Comparison of ENCODE assay signal across 22 mouse cellular contexts in the genomic region with DNA sequence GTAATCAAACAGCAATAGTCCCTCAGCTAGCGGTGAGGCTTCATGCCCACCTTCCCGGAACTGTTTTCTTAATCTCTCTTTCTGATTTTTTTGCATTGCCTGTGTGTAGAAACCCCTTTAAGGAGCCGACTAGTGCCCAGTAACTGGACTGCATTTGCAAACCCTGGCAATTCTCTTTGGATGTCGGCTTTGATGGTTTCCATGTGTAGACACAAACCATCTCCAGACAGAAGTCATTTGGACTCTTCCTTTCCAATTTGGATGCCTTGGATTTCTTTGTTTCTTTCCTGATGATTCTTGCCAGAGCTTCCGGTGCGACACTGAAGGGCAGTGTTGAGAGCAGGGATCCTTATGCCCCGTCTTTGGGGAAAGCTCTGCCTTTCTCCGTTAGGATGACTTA.
A peak's percentile ranks its signal among the peaks of the same experiment; 100 is the strongest.
DNase-seq lines count a peak whose midpoint lies in the region; ATAC-seq and TF ChIP-seq lines count a peak whose summit lies in the region.
"Had no signal": no experiment of that assay in that cellular context is flagged by ENCODE, and none has a peak within 500 bp of the region (broad histone marks: within the 10 kb centered on the region; RNA-seq: fewer than 3 reads in every experiment).

No protein-coding gene starts in this region.

- no peaks in the 10 kb centered on the region for H3K9me3 ChIP-seq in lung, embryonic 14.5 days (ENCODE audit: low read depth, low read length)
- H3K9me3 ChIP-seq in embryonic facial prominence, embryonic 11.5 days (replicated peaks; ENCODE audit: control insufficient read depth, low read length): no peaks in the 10 kb centered on the region
- H3K9me3 ChIP-seq in stomach, postnatal 0 days (ENCODE audit: control insufficient read depth, low read length): no peaks in the 10 kb centered on the region
- H3K9me3 ChIP-seq: forebrain, embryonic 15.5 days; heart, embryonic 15.5 days; hindbrain, embryonic 12.5 days had no signal

- H3K4me2 ChIP-seq in lung, embryonic 14.5 days: no peak overlapping the region
- no peak overlapping the region for H3K4me2 ChIP-seq in embryonic facial prominence, embryonic 11.5 days (ENCODE audit: low read depth, low read length)
- no peak overlapping the region for H3K4me2 ChIP-seq in stomach, postnatal 0 days (replicated peaks; ENCODE audit: low read depth)
- H3K4me2 ChIP-seq: forebrain, embryonic 15.5 days; heart, embryonic 11.5 days; heart, embryonic 15.5 days; hindbrain, embryonic 12.5 days had no signal

- H3K9ac ChIP-seq in lung, embryonic 14.5 days: no peak overlapping the region
- H3K9ac ChIP-seq in embryonic facial prominence, embryonic 11.5 days (replicated peaks; ENCODE audit: low read length): no peak overlapping the region
- H3K9ac ChIP-seq in stomach, postnatal 0 days (ENCODE audit: low read length): no peak overlapping the region
- H3K9ac ChIP-seq: forebrain, embryonic 15.5 days; heart, embryonic 15.5 days; hindbrain, embryonic 12.5 days had no signal

- no peak for TF ChIP-seq CTCF in lung, embryonic 14.5 days (IDR thresholded peaks at IDR 0.05; ENCODE audit: low read depth)
- 0 out of 2 replicates have a peak, but pooled peaks have one; percentile 4 for TF ChIP-seq CTCF in stomach, postnatal 0 days (IDR thresholded peaks at IDR 0.05; ENCODE audit: low read depth)

- no peak overlapping the region for H3K4me3 ChIP-seq in lung, embryonic 14.5 days (ENCODE audit: low read depth, low read length)
- no peak overlapping the region for H3K4me3 ChIP-seq in embryonic facial prominence, embryonic 11.5 days (ENCODE audit: low read depth, low read length)
- no peak overlapping the region for H3K4me3 ChIP-seq in stomach, postnatal 0 days (ENCODE audit: low read depth, low read length)
- H3K4me3 ChIP-seq: forebrain, embryonic 15.5 days; heart, embryonic 15.5 days; hindbrain, embryonic 12.5 days had no signal

- WGBS in lung, embryonic 14.5 days: 80% methylated on average over 8 of the region's 8 CpGs
- 68% methylated on average over 8 of the region's 8 CpGs for WGBS in embryonic facial prominence, embryonic 11.5 days
- 72% methylated on average over 8 of the region's 8 CpGs for WGBS in stomach, postnatal 0 days

- no peaks in the 10 kb centered on the region for H3K36me3 ChIP-seq in lung, embryonic 14.5 days (ENCODE audit: insufficient read depth)
- no peaks in the 10 kb centered on the region for H3K36me3 ChIP-seq in embryonic facial prominence, embryonic 11.5 days (replicated peaks; ENCODE audit: control insufficient read depth, insufficient read depth, low read depth, low read length)
- H3K36me3 ChIP-seq in stomach, postnatal 0 days (ENCODE audit: control insufficient read depth, insufficient read depth, low read length): no peaks in the 10 kb centered on the region
- H3K36me3 ChIP-seq: forebrain, embryonic 15.5 days; heart, embryonic 15.5 days; hindbrain, embryonic 12.5 days had no signal

- no peak for TF ChIP-seq EP300 in stomach, postnatal 0 days (optimal IDR thresholded peaks at IDR 0.05)

- H3K27me3 ChIP-seq in lung, embryonic 14.5 days (ENCODE audit: insufficient read depth, low read length): no peaks in the 10 kb centered on the region
- H3K27me3 ChIP-seq in embryonic facial prominence, embryonic 11.5 days (ENCODE audit: control insufficient read depth, insufficient read depth, low read length): no peaks in the 10 kb centered on the region
- H3K27me3 ChIP-seq in stomach, postnatal 0 days (ENCODE audit: control insufficient read depth, insufficient read depth, low read length): no peaks in the 10 kb centered on the region
- H3K27me3 ChIP-seq: CH12.LX; forebrain, embryonic 15.5 days; heart, embryonic 15.5 days; hindbrain, embryonic 12.5 days; Patski had no signal

- ATAC-seq in lung, embryonic 14.5 days (ENCODE audit: insufficient read depth): no peak
- no peak for ATAC-seq in embryonic facial prominence, embryonic 11.5 days (replicated peaks; ENCODE audit: insufficient number of reproducible peaks, low FRiP score, low TSS enrichment, low read depth)
- ATAC-seq in stomach, postnatal 0 days (ENCODE audit: low FRiP score, low TSS enrichment): no peak
- ATAC-seq: activated CD4-positive, CD25-positive, alpha-beta regulatory T cell, adult 4 months; forebrain, embryonic 15.5 days; hindbrain, embryonic 16.5 days; Patski had no signal

- no peaks in the 10 kb centered on the region for H3K4me1 ChIP-seq in lung, embryonic 14.5 days (ENCODE audit: insufficient read depth)
- no peaks in the 10 kb centered on the region for H3K4me1 ChIP-seq in embryonic facial prominence, embryonic 11.5 days (ENCODE audit: control insufficient read depth, insufficient read depth, low read length)
- H3K4me1 ChIP-seq in stomach, postnatal 0 days (replicated peaks; ENCODE audit: control insufficient read depth, insufficient read depth): no peaks in the 10 kb centered on the region
- H3K4me1 ChIP-seq: forebrain, embryonic 15.5 days; heart, embryonic 15.5 days; hindbrain, embryonic 12.5 days had no signal

- H3K27ac ChIP-seq in lung, embryonic 14.5 days (ENCODE audit: low read depth): no peak overlapping the region
- no peak overlapping the region for H3K27ac ChIP-seq in embryonic facial prominence, embryonic 11.5 days (replicated peaks; ENCODE audit: low read depth, low read length)
- H3K27ac ChIP-seq in stomach, postnatal 0 days (replicated peaks): no peak overlapping the region
- H3K27ac ChIP-seq: forebrain, embryonic 15.5 days; heart, embryonic 15.5 days; hindbrain, embryonic 12.5 days had no signal

- DNase-seq in heart, adult 11 months: peak; percentile 81
- DNase-seq in heart, postnatal 4 days: no peak
- DNase-seq in lung, embryonic 14.5 days: peak; percentile 3
- no peak for DNase-seq in lung, postnatal 14 days
- DNase-seq in embryonic facial prominence, embryonic 11.5 days (ENCODE audit: low spot score): peak; percentile 70
- DNase-seq in stomach, postnatal 0 days (ENCODE audit: low spot score): peak; percentile 7
- DNase-seq in right cerebral cortex, adult 2 months (ENCODE audit: low spot score in 2 of 2): no peak
- DNase-seq: adrenal gland, postnatal 14 days; cerebellum, adult 11-12 months; cerebellum, adult 9-10 months; cerebellum, postnatal 25 days; gastrocnemius, postnatal 10 days; heart, adult 18-20 months; heart, postnatal 14 days had no signal

Comparison
In these comparisons a context has a peak if more than half of its experiments do, and no peak if none do; other contexts are left out.
1. DNase-seq: peak in heart, adult 11 months (single experiment), lung, embryonic 14.5 days (single experiment), embryonic facial prominence, embryonic 11.5 days (single experiment) and stomach, postnatal 0 days (single experiment); none in heart, postnatal 4 days (single experiment), lung, postnatal 14 days (single experiment) and right cerebral cortex, adult 2 months (0 of 2).